Mouse (Mus musculus): ENCODE results near the gene Prss48. TPM values are rescaled to one million over a fixed set of nuclear protein-coding genes. Genes with fewer than 3 reads are reported as not detected.

Gene Prss48
- total and polyA plus RNA-seq, 3 experiments, result not detected

DNA sequence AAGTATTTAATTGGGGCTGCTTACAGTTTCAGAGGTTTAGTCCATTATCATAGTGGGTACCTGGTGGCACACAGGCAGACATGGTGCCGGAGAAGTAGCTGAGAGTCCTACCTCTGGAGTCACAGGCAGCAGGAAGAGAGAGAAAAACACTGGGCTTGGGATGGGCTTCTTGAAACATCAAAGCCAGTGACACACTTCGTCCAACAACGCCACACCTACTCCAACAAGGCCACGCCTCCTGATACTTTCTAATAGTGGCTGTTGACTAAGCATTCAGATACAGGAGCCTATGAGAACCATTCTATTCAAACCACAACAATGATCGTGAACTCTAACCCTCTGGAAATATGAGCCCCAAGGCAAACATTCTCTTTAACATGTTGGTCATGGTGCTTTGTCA is 46.6 kb downstream of the Prss48 start:
- no peaks in the 10 kb centered on the region for H3K79me2 ChIP-seq (replicated peaks; ENCODE audit: control insufficient read depth, extremely low read depth, insufficient read depth, poor library complexity, severe bottlenecking)
- DNase-seq (ENCODE audit: extremely low read depth), result no peak
- no peak overlapping the region for H3K4me2 ChIP-seq (ENCODE audit: insufficient read depth, low read depth, poor library complexity, severe bottlenecking)
- no peaks in the 10 kb centered on the region for H3K36me3 ChIP-seq (replicated peaks in 1 of 2; ENCODE audit: control insufficient read depth in 1 of 2, insufficient read depth in 1 of 2, low read length in 1 of 2)
- no peak overlapping the region for H3K4me3 ChIP-seq (replicated peaks in 1 of 3; ENCODE audit: low read depth in 2 of 3, low read length in 2 of 3, poor library complexity in 1 of 3)
- no peaks in the 10 kb centered on the region for H3K9me3 ChIP-seq (replicated peaks; ENCODE audit: low read length)
- no peak overlapping the region for H3K27ac ChIP-seq (ENCODE audit: insufficient read depth, low read depth)
- in situ Hi-C loops (cut with MboI; ENCODE audit: low pct_ligation_motif_present, low pct_unique_long_range_greater_than_20kb, low sequenced_read_pairs) (no loop called here), dilution Hi-C loops (cut with MboI; ENCODE audit: extremely low pct_ligation_motif_present, extremely low pct_unique_long_range_greater_than_20kb, low sequenced_read_pairs) (no loop called here)
- H3K9ac ChIP-seq (ENCODE audit: insufficient read depth, low read depth), result no peak overlapping the region
- TF ChIP-seq IRF4 (IDR thresholded peaks at IDR 0.05; ENCODE audit: low read depth, low read length) (no peak), PAX5 (IDR thresholded peaks at IDR 0.05; ENCODE audit: low read length) (no peak), JUN (IDR thresholded peaks at IDR 0.05; ENCODE audit: insufficient read depth, low read depth, low read length) (no peak), TBP (conservative IDR thresholded peaks at IDR 0.05; ENCODE audit: low read depth, low read length) (no peak)
- peaks cover 10% of the 10 kb centered on the region in 2 experiments for H3K4me1 ChIP-seq (ENCODE audit: control insufficient read depth in 1 of 2, insufficient read depth in 2 of 2)
- no peaks in the 10 kb centered on the region for H3K27me3 ChIP-seq (replicated peaks)

DNA sequence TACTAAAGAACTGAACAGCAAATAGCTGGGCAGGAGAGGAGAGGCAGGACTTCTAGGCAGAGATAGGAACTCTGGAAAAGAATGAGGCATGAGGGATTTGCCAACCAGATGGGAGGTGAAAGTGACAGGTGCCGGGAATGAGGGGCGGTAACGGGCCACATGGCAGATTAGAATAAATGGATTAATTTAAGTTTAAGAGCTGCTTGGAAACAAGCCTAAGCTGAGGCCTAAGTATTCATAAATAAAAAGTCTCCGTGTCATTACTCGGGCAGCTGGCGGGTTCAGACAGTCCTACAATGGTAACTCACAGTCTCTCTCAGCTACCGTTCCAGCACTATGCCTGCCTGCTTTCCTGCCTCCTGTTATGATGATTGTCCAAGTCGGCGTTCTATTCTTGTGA is 47.0 kb downstream of the Prss48 start:
- H3K9me3 ChIP-seq (replicated peaks; ENCODE audit: low read length), result no peaks in the 10 kb centered on the region
- H3K4me2 ChIP-seq (ENCODE audit: insufficient read depth, low read depth, poor library complexity, severe bottlenecking), result no peak overlapping the region
- no peak overlapping the region for H3K4me3 ChIP-seq (replicated peaks in 1 of 3; ENCODE audit: low read depth in 2 of 3, low read length in 2 of 3, poor library complexity in 1 of 3)
- H3K27me3 ChIP-seq (replicated peaks), result no peaks in the 10 kb centered on the region
- in situ Hi-C loops (cut with MboI; ENCODE audit: low pct_ligation_motif_present, low pct_unique_long_range_greater_than_20kb, low sequenced_read_pairs) (no loop called here), dilution Hi-C loops (cut with MboI; ENCODE audit: extremely low pct_ligation_motif_present, extremely low pct_unique_long_range_greater_than_20kb, low sequenced_read_pairs) (no loop called here)
- H3K4me1 ChIP-seq (ENCODE audit: control insufficient read depth in 1 of 2, insufficient read depth in 2 of 2), result peaks cover 10% of the 10 kb centered on the region in 2 experiments
- no peak overlapping the region for H3K9ac ChIP-seq (ENCODE audit: insufficient read depth, low read depth)
- H3K79me2 ChIP-seq (replicated peaks; ENCODE audit: control insufficient read depth, extremely low read depth, insufficient read depth, poor library complexity, severe bottlenecking), result no peaks in the 10 kb centered on the region
- DNase-seq (ENCODE audit: extremely low read depth), result no peak
- H3K27ac ChIP-seq (ENCODE audit: insufficient read depth, low read depth), result no peak overlapping the region
- H3K36me3 ChIP-seq (replicated peaks in 1 of 2; ENCODE audit: control insufficient read depth in 1 of 2, insufficient read depth in 1 of 2, low read length in 1 of 2), result no peaks in the 10 kb centered on the region
- TF ChIP-seq KAT2A (IDR thresholded peaks at IDR 0.05; ENCODE audit: insufficient replicate concordance, low read length) (no peak), NRF1 (IDR thresholded peaks at IDR 0.05; ENCODE audit: low read depth, low read length) (no peak), SIN3A (IDR thresholded peaks at IDR 0.05; ENCODE audit: low read length) (no peak), USF1 (IDR thresholded peaks at IDR 0.05; ENCODE audit: low read depth, low read length) (no peak), MEF2A (IDR thresholded peaks at IDR 0.05; ENCODE audit: borderline replicate concordance, low read depth, low read length) (no peak), PAX5 (IDR thresholded peaks at IDR 0.05; ENCODE audit: low read length) (no peak), POLR2A (IDR thresholded peaks at IDR 0.05; ENCODE audit: low read depth, low read length) (no peak), ZKSCAN1 (IDR thresholded peaks at IDR 0.05; ENCODE audit: borderline replicate concordance, low read depth, low read length) (no peak), MAZ (IDR thresholded peaks at IDR 0.05; ENCODE audit: low read depth, low read length) (no peak), GABPA (IDR thresholded peaks at IDR 0.05; ENCODE audit: insufficient replicate concordance, low read depth, low read length) (no peak), E2F4 (IDR thresholded peaks at IDR 0.05; ENCODE audit: insufficient replicate concordance, low read depth, low read length) (no peak), MAX (IDR thresholded peaks at IDR 0.05; ENCODE audit: low read length) (no peak), TBP (conservative IDR thresholded peaks at IDR 0.05; ENCODE audit: low read depth, low read length) (no peak), JUND (conservative IDR thresholded peaks at IDR 0.05; ENCODE audit: low read depth, low read length) (no peak), ELF1 (IDR thresholded peaks at IDR 0.05; ENCODE audit: low read depth, low read length) (no peak), MYC (IDR thresholded peaks at IDR 0.05; ENCODE audit: low read depth, low read length) (no peak), EP300 (IDR thresholded peaks at IDR 0.05; ENCODE audit: low read length) (no peak), USF2 (conservative IDR thresholded peaks at IDR 0.05; ENCODE audit: low read depth, low read length) (no peak), NELFE (IDR thresholded peaks at IDR 0.05; ENCODE audit: low read depth, low read length) (no peak)
